ENCODE assay signal across 12 mouse cellular contexts in genomic region chr7:49076283-49076694, GRCm38 (mm10).
A peak's percentile ranks its signal among the peaks of the same experiment; 100 is the strongest.
DNase-seq lines count a peak whose midpoint lies in the region; ATAC-seq lines count a peak whose summit lies in the region.
"Had no signal": no experiment of that assay in that cellular context is flagged by ENCODE, and none has a peak within 500 bp of the region (broad histone marks: within the 10 kb centered on the region; RNA-seq: fewer than 3 reads in every experiment).

No protein-coding gene starts in this region.

- H3K4me3 ChIP-seq in midbrain, embryonic 13.5 days (replicated peaks), result no peak overlapping the region

- no peak for ATAC-seq in midbrain, embryonic 13.5 days

- 26% methylated on average over 8 of the region's 8 CpGs for WGBS in midbrain, embryonic 13.5 days

- H3K9ac ChIP-seq in midbrain, embryonic 13.5 days (replicated peaks), result no peak overlapping the region
- H3K9ac ChIP-seq: forebrain, postnatal 0 days had no signal

- no peak overlapping the region; the same call in 1 of the 2 replicates for H3K4me2 ChIP-seq in midbrain, embryonic 13.5 days (replicated peaks)

- no peaks in the 10 kb centered on the region for H3K27me3 ChIP-seq in midbrain, embryonic 13.5 days

- peaks cover 74% of the 10 kb centered on the region for H3K4me1 ChIP-seq in midbrain, embryonic 13.5 days (replicated peaks)

- peak overlapping the region; percentile 42 for H3K27ac ChIP-seq in midbrain, embryonic 13.5 days
- H3K27ac ChIP-seq: kidney, postnatal 0 days had no signal

- DNase-seq in frontal cortex, adult 2 months (ENCODE audit: extremely low spot score in 1 of 2, low spot score in 1 of 2), result peak; percentile 46 to 62
- DNase-seq in frontal cortex, postnatal 10 days (ENCODE audit: low spot score in 2 of 2), result no peak
- DNase-seq in right cerebral cortex, postnatal 25 days, result peak; percentile 66
- no peak for DNase-seq in right cerebral cortex, postnatal 10 days (ENCODE audit: low spot score in 2 of 2)
- DNase-seq in kidney, postnatal 4 days, result no peak
- no peak for DNase-seq in urinary bladder, postnatal 36 days (ENCODE audit: low spot score in 2 of 2)
- no peak for DNase-seq in heart, adult 18-20 months
- DNase-seq: cerebellum, adult 9-10 months; forebrain, postnatal 0 days; lung, postnatal 14 days had no signal

- no peaks in the 10 kb centered on the region for H3K36me3 ChIP-seq in midbrain, embryonic 13.5 days

- H3K9me3 ChIP-seq in midbrain, embryonic 13.5 days, result no peaks in the 10 kb centered on the region

Comparison
In these comparisons a context has a peak if more than half of its experiments do, and no peak if none do; other contexts are left out.
1. DNase-seq: peak in frontal cortex, adult 2 months (2 of 2) and right cerebral cortex, postnatal 25 days (single experiment); none in frontal cortex, postnatal 10 days (0 of 2), right cerebral cortex, postnatal 10 days (0 of 2), kidney, postnatal 4 days (0 of 2), urinary bladder, postnatal 36 days (0 of 2) and heart, adult 18-20 months (0 of 2).